Mouse (Mus musculus) liver, adult 2 months (tissue): Measurements from ENCODE around the gene Cdkal1. TPM values are rescaled to one million over a fixed set of nuclear protein-coding genes. Genes with fewer than 3 reads are reported as not detected.

Experiments
- DNase-seq: peaks from one replicate; pipeline ENCODE4 v3.0.0-alpha.2; 2011; ENCODE audit warnings: low read depth, low spot score; ENCODE audit errors: extremely low read depth
- H3K27ac ChIP-seq: fragments of 200-500 bp; replicated peaks from 2 replicates; pipeline ENCODE4 v1.5.1; 2012; ENCODE audit warnings: low read depth, mild to moderate bottlenecking, control low read depth, inconsistent platforms, low read length; ENCODE audit not compliant: insufficient read depth
- H3K27me3 ChIP-seq: fragments of 200-500 bp; 2 replicates; pipeline ENCODE4 v1.6.1; 2012; ENCODE audit warnings: mild to moderate bottlenecking, moderate library complexity, low read length, inconsistent platforms; ENCODE audit not compliant: control insufficient read depth, insufficient read depth
- H3K36me3 ChIP-seq: fragments of 200-500 bp; 2 replicates; pipeline ENCODE4 v1.6.1; 2012; ENCODE audit warnings: low read length, inconsistent platforms; ENCODE audit not compliant: control insufficient read depth, insufficient read depth
- H3K4me1 ChIP-seq: fragments of 200-500 bp; 2 replicates; pipeline ENCODE4 v1.6.1; 2011; ENCODE audit warnings: low read length; ENCODE audit not compliant: control insufficient read depth, insufficient read depth
- H3K4me3 ChIP-seq: fragments of 200-500 bp; 2 replicates; pipeline ENCODE4 v1.5.1; 2011; ENCODE audit warnings: low read depth, mild to moderate bottlenecking, control low read depth, low read length, moderate library complexity; ENCODE audit not compliant: insufficient read depth
- H3K79me2 ChIP-seq: fragments of 200-500 bp; 2 replicates; pipeline ENCODE4 v1.6.1; 2012; ENCODE audit warnings: inconsistent platforms, mild to moderate bottlenecking, low read length, moderate library complexity; ENCODE audit not compliant: control insufficient read depth, insufficient read depth
- H3K9ac ChIP-seq: fragments of 200-500 bp; 2 replicates; pipeline ENCODE4 v1.6.1; 2012; ENCODE audit warnings: low read depth, mild to moderate bottlenecking, control low read depth, inconsistent platforms, low read length
- CTCF ChIP-seq: fragments of 200-500 bp; IDR thresholded peaks from 2 replicates; pipeline ENCODE4 v1.5.1; 2011; ENCODE audit warnings: low read depth, low read length, control low read depth
- POLR2A ChIP-seq: fragments of 200-500 bp; IDR thresholded peaks from 2 replicates; pipeline ENCODE4 v1.6.1; 2011; ENCODE audit warnings: low read length, control low read depth; ENCODE audit not compliant: insufficient read depth; ENCODE audit errors: extremely low read depth
- WGBS: fragments of 180-500 bp; shearing (Covaris S2); methylation state at CpG from one replicate; pipeline ENCODE4 v1.1.7; 2018; 5-methylcytosine and 5-hydroxymethylcytosine counted together
- polyA plus RNA-seq: library from polyadenylated mRNA; depleted of rRNA; stranded (reverse); fragments of >200 nt; gene quantifications from 2 replicates; pipeline ENCODE4 v1.2.3, GENCODE M21; 2012
- total RNA-seq: library from RNA; depleted of rRNA; stranded (reverse); fragments of >200 nt; gene quantifications from 2 replicates; pipeline ENCODE4 v1.2.3, GENCODE M21; 2014

Cdkal1 gene
- total and polyA plus RNA-seq, 2 experiments: 1.7 to 13.6 TPM

- no peaks in the 10 kb centered on the region for H3K36me3 ChIP-seq
- H3K4me3 ChIP-seq: no peak overlapping the region
- H3K27ac ChIP-seq: no peak overlapping the region
- no peaks in the 10 kb centered on the region for H3K79me2 ChIP-seq
- TF ChIP-seq POLR2A: no peak
- no peak for TF ChIP-seq CTCF
- no peak for DNase-seq
- no peaks in the 10 kb centered on the region for H3K4me1 ChIP-seq
- no peak overlapping the region for H3K9ac ChIP-seq
- WGBS: 80% methylated on average over 5 of the region's 5 CpGs
- no peaks in the 10 kb centered on the region; the same call in 1 of the 2 replicates for H3K27me3 ChIP-seq
Measured at GRCm38 (mm10) chr13:29224815-29225214, 630.7 kb downstream of the Cdkal1 start.

GRCm38 (mm10) chr13:29222261-29222838 lies 633.1 kb downstream of the Cdkal1 start:
- Histone ChIP-seq H3K36me3 (no peaks in the 10 kb centered on the region), H3K4me3 (no peak overlapping the region), H3K4me1 (no peaks in the 10 kb centered on the region), H3K79me2 (no peaks in the 10 kb centered on the region), H3K27me3 (no peaks in the 10 kb centered on the region; the same call in 1 of the 2 replicates), H3K27ac (no peak overlapping the region), H3K9ac (no peak overlapping the region)
- WGBS: 58% methylated on average over 10 of the region's 10 CpGs
- DNase-seq: no peak
- TF ChIP-seq POLR2A (no peak), CTCF (no peak)

- WGBS: 90% methylated on average over 5 of the region's 5 CpGs
- H3K9ac ChIP-seq: no peak overlapping the region
- no peaks in the 10 kb centered on the region for H3K27me3 ChIP-seq
- H3K79me2 ChIP-seq: no peaks in the 10 kb centered on the region
- H3K36me3 ChIP-seq: no peaks in the 10 kb centered on the region
- TF ChIP-seq CTCF: no peak
- no peak for TF ChIP-seq POLR2A
- no peaks in the 10 kb centered on the region for H3K4me1 ChIP-seq
- no peak for DNase-seq
- H3K27ac ChIP-seq: no peak overlapping the region
- H3K4me3 ChIP-seq: no peak overlapping the region
Measured at GRCm38 (mm10) chr13:29221646-29222045, 633.8 kb downstream of the Cdkal1 start.

GRCm38 (mm10) chr13:29218594-29219230 lies 636.8 kb downstream of the Cdkal1 start:
- Histone ChIP-seq H3K9ac (no peak overlapping the region), H3K79me2 (no peaks in the 10 kb centered on the region), H3K4me1 (no peaks in the 10 kb centered on the region), H3K36me3 (no peaks in the 10 kb centered on the region), H3K27ac (no peak overlapping the region), H3K4me3 (no peak overlapping the region), H3K27me3 (no peaks in the 10 kb centered on the region)
- TF ChIP-seq POLR2A (no peak), CTCF (no peak)
- DNase-seq: no peak

GRCm38 (mm10) chr13:29210159-29211021 lies 645.1 kb downstream of the Cdkal1 start:
- H3K79me2 ChIP-seq: no peaks in the 10 kb centered on the region
- H3K4me1 ChIP-seq: no peaks in the 10 kb centered on the region; the same call in 1 of the 2 replicates
- H3K27ac ChIP-seq: no peak overlapping the region
- no peaks in the 10 kb centered on the region for H3K36me3 ChIP-seq
- WGBS: 9% methylated on average over 27 of the region's 27 CpGs
- no peak for DNase-seq
- no peak overlapping the region for H3K9ac ChIP-seq
- peaks cover 5% of the 10 kb centered on the region; the same call in 1 of the 2 replicates for H3K27me3 ChIP-seq
- H3K4me3 ChIP-seq: no peak overlapping the region
- no peak for TF ChIP-seq CTCF
- TF ChIP-seq POLR2A: no peak
